Mouse (Mus musculus) limb, embryonic 14.5 days (tissue): ENCODE results near the gene Cul4a. TPM values are rescaled to one million over a fixed set of nuclear protein-coding genes. Genes with fewer than 3 reads are reported as not detected.

Source experiments
- ATAC-seq: fragments of 200-750 bp; cut with Nextera tagmentation; 2 replicates; pipeline ENCODE4 v1.8.0; 2017; ENCODE audit warnings: low read depth, moderate number of reproducible peaks, moderate TSS enrichment; ENCODE audit not compliant: low FRiP score
- DNase-seq: peaks from one replicate; pipeline ENCODE4 v3.0.0-alpha.2; 2015; ENCODE audit warnings: low spot score
- H3K27ac ChIP-seq: fragments of 300-500 bp; sonication (generic); replicated peaks from 2 replicates; pipeline ENCODE4 v1.5.1; 2014; ENCODE audit warnings: low read depth, mild to moderate bottlenecking, low read length, moderate library complexity, mixed read lengths
- H3K27me3 ChIP-seq: fragments of 300-500 bp; sonication (generic); 2 replicates; pipeline ENCODE4 v1.6.1; 2014; ENCODE audit warnings: low read length, mixed read lengths; ENCODE audit not compliant: control insufficient read depth, insufficient read depth
- H3K36me3 ChIP-seq: fragments of 300-500 bp; sonication (generic); 2 replicates; pipeline ENCODE4 v1.6.1; 2014; ENCODE audit warnings: mild to moderate bottlenecking, low read length, moderate library complexity, mixed read lengths; ENCODE audit not compliant: control insufficient read depth, insufficient read depth
- H3K4me1 ChIP-seq: fragments of 300-500 bp; sonication (generic); 2 replicates; pipeline ENCODE4 v1.6.1; 2014; ENCODE audit warnings: antibody characterized with exemption, low read length, mixed read lengths; ENCODE audit not compliant: control insufficient read depth, insufficient read depth
- H3K4me2 ChIP-seq: fragments of 300-500 bp; sonication (generic); replicated peaks from 2 replicates; pipeline ENCODE4 v1.6.1; 2014; ENCODE audit warnings: low read depth, mild to moderate bottlenecking, low read length, moderate library complexity; ENCODE audit not compliant: severe bottlenecking
- H3K4me3 ChIP-seq: fragments of 300-500 bp; sonication (generic); replicated peaks from 2 replicates; pipeline ENCODE4 v1.5.1; 2014; ENCODE audit warnings: low read length
- H3K9ac ChIP-seq: fragments of 300-500 bp; sonication (generic); 2 replicates; pipeline ENCODE4 v1.6.1; 2014; ENCODE audit warnings: mild to moderate bottlenecking, low read depth, low read length, moderate library complexity; ENCODE audit not compliant: severe bottlenecking
- H3K9me3 ChIP-seq: fragments of 300-500 bp; sonication (generic); 2 replicates; pipeline ENCODE4 v1.6.1; 2016; ENCODE audit warnings: low read length; ENCODE audit not compliant: control insufficient read depth
- POLR2A ChIP-seq: fragments of 200-500 bp; IDR thresholded peaks from 2 replicates; pipeline ENCODE4 v1.8.0; 2012; ENCODE audit warnings: inconsistent platforms, mild to moderate bottlenecking, moderate library complexity, borderline replicate concordance; ENCODE audit not compliant: insufficient read depth, insufficient read length; ENCODE audit errors: extremely low read depth
- WGBS: fragments of 180-500 bp; shearing (Covaris S2); extraction: QIAGEN DNeasy Blood & Tissue Kit; methylation state at CpG from one replicate; pipeline ENCODE4 v1.1.7; 2014; 5-methylcytosine and 5-hydroxymethylcytosine counted together
- polyA plus RNA-seq, 2 experiments: library from polyadenylated mRNA; depleted of rRNA in 1 of 2; stranded (reverse) in 1 of 2; unstranded in 1 of 2; fragments of >200 nt; fragmentation: Nextera tagmentation in 1 of 2; extraction: Ambion mirVana in 1 of 2; gene quantifications; 2 replicates each; pipeline versions ENCODE4 v1.2.1 to v1.2.3; 2012 to 2014

Cul4a gene
- polyA plus RNA-seq, 2 experiments, result 81.6 to 110 TPM

GRCm38 (mm10) chr8:13154099-13154498 is 48.7 kb downstream of the Cul4a start:
- 66% methylated on average over 9 of the region's 9 CpGs for WGBS
- DNase-seq, result no peak
- H3K36me3 ChIP-seq, result peaks cover 14% of the 10 kb centered on the region
- H3K27ac ChIP-seq, result no peak overlapping the region
- TF ChIP-seq POLR2A, result no peak
- no peak overlapping the region for H3K9ac ChIP-seq
- no peaks in the 10 kb centered on the region for H3K9me3 ChIP-seq
- ATAC-seq, result no peak
- no peak overlapping the region for H3K4me3 ChIP-seq
- no peak overlapping the region for H3K4me2 ChIP-seq
- H3K27me3 ChIP-seq, result no peaks in the 10 kb centered on the region
- 0 out of 2 replicates have a peak, but pooled peaks cover 4% of the 10 kb centered on the region for H3K4me1 ChIP-seq

DNA sequence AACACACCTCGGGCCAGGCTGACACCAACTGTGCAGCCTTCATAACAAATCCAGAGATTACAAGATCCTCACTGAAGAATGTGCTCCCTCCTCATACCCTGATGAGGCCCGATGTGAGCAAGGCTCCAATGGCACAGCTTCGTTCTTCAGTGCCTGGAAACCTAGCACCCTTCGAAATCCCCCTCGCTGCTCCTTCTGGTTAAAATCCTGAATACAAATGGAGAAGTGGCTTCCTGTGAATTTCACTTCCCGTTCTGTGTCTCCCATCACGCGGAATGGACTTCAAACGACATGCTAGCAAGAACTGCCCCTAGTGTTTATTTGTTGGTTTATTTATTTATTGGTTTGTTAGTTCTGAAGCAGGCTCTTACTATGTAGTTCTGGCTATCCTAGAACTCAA is 49.9 kb downstream of the Cul4a start:
- 0 out of 2 replicates have a peak, but pooled peaks cover 5% of the 10 kb centered on the region for H3K36me3 ChIP-seq

DNA sequence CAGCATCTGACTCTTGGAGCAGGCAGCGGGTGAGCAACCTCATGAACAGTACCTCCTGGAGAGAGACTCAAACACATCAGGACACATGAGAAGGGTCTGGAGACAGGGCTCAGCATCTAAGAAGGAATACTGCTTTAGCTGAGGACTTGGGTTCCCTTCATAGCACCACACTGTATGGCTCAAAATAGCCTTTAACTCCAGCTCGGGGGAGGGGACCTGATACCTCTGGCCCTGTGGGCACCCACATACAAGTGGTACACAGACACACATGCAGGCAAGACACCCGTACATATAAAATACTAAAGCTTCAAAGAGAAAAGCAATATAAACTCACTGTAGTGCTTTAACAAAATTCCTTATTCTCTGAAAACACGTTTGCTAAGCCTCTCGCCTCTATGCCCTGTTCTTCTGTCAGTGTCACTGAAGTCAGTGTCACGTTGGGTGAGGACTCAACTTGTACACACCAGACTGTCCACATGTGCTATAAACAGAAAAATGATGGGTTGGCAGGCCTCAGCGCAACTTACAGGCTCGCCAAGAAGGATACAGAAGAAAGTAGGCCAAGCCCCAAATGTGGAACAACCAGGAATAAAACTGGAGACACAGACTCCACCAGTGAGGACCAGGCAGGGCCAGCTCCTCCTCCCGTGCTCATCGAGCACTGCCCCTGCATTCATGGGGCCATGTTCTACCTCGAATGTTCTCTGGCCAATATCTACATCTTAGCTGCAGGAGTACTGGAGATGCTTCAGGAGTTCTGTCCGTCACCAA is 51.1 kb downstream of the Cul4a start:
- H3K36me3 ChIP-seq, result no peaks in the 10 kb centered on the region
- no peak for ATAC-seq
- TF ChIP-seq POLR2A, result no peak
- H3K4me2 ChIP-seq, result no peak overlapping the region
- H3K27ac ChIP-seq, result no peak overlapping the region
- H3K27me3 ChIP-seq, result no peaks in the 10 kb centered on the region
- whole genome bisulfite sequencing, result 70% methylated on average over 12 of the region's 12 CpGs
- H3K4me3 ChIP-seq, result no peak overlapping the region
- no peak for DNase-seq
- H3K9me3 ChIP-seq, result no peaks in the 10 kb centered on the region
- H3K4me1 ChIP-seq, result peaks cover 11% of the 10 kb centered on the region; the same call in 1 of the 2 replicates
- H3K9ac ChIP-seq, result no peak overlapping the region

More for the DNA sequence above, 49.9 kb downstream of the Cul4a start:
- H3K4me3 ChIP-seq, result no peak overlapping the region
- H3K27ac ChIP-seq, result no peak overlapping the region
- H3K4me1 ChIP-seq, result peaks cover 10% of the 10 kb centered on the region; the same call in 1 of the 2 replicates
- 75% methylated on average over 9 of the region's 9 CpGs for WGBS
- H3K9ac ChIP-seq, result no peak overlapping the region
- H3K9me3 ChIP-seq, result no peaks in the 10 kb centered on the region
- TF ChIP-seq POLR2A, result no peak
- no peak overlapping the region for H3K4me2 ChIP-seq
- no peaks in the 10 kb centered on the region for H3K27me3 ChIP-seq
- DNase-seq (no peak), ATAC-seq (no peak)

DNA sequence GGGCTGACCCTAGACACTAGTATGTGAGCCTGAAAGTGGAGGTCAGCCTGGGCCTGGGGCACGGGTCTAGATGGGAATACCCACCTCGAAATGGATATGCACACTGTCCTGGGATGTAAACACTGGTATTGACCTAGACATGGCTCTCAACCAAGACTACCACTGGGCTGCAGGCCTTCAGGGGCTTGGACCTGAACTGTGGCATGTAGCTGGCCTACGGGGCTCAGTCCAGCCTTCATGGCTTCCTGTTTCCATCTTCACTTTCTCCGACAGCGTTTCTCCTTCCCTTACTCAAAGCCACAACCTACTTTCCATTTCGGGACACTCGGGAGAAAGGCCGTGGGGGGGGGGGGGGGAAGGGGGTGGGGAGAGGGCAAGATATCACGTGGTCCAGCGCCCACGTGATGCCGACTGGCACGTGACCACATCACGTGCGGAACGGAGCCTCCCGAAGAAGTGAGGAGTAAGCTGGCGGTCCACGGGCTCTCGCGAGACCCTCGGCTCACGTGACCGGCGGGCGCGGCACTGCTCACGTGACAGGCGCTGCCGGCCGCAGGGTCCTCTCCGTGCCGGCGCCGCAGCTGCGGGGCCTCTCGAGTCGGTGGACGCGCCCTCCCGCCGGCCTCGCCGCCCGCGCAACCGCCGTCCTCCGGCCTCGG is 53.4 kb downstream of the Cul4a start, which contains the start of gene Lamp1:
TSS of gene Lamp1 (plus strand) at position 444 of the 659 bp plus-strand sequence.
- H3K36me3 ChIP-seq, result no peaks in the 10 kb centered on the region
- ATAC-seq (peak; percentile 96), DNase-seq (peak; percentile 100)
- H3K27ac ChIP-seq, result peak within 1 kb of the TSS; percentile 67
- no peak for TF ChIP-seq POLR2A
- WGBS, result 2% methylated on average over 34 of the region's 50 CpGs
- no peaks in the 10 kb centered on the region for H3K9me3 ChIP-seq
- H3K9ac ChIP-seq, result peak within 1 kb of the TSS; percentile 96
- peak within 1 kb of the TSS; percentile 99 for H3K4me3 ChIP-seq
- H3K4me1 ChIP-seq, result peaks cover 11% of the 10 kb centered on the region; the same call in 1 of the 2 replicates
- no peaks in the 10 kb centered on the region for H3K27me3 ChIP-seq
- peak within 1 kb of the TSS; percentile 79 for H3K4me2 ChIP-seq

- H3K9ac ChIP-seq, result peak overlapping the region; percentile 96
- H3K4me2 ChIP-seq, result peak overlapping the region; percentile 79
- H3K4me1 ChIP-seq, result peaks cover 11% of the 10 kb centered on the region; the same call in 1 of the 2 replicates
- no peaks in the 10 kb centered on the region for H3K36me3 ChIP-seq
- H3K9me3 ChIP-seq, result no peaks in the 10 kb centered on the region
- H3K27ac ChIP-seq, result no peak overlapping the region; the same call in 1 of the 2 replicates
- ATAC-seq (peak; percentile 41), DNase-seq (no peak)
- no peak for TF ChIP-seq POLR2A
- WGBS, result under 1% methylated on average over 33 of the region's 49 CpGs
- H3K27me3 ChIP-seq, result no peaks in the 10 kb centered on the region
- peak overlapping the region; percentile 99 for H3K4me3 ChIP-seq
Measured at GRCm38 (mm10) chr8:13159377-13159881, 54.0 kb downstream of the Cul4a start.
